Comparison of ENCODE assay signal across 12 mouse cellular contexts in the genomic region with DNA sequence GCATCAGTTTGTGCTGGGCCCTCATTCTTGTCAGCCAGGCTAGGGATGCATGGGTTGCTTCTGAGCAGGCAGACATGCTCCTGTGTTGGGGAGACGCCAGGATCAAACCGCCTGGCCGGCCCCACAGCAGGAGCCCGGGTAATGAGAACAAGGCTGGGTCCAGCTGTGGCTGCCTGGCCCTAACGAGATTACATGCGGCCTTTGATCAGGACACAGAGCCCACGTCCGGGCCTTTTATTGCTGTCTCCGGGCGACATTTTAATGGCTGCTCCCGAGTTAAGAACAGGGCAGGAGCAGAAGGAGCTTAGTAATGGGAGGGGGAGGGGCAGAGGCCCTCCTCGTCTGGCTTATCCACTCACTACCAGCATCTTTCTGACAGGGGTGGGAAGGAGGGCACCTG. TPM values are rescaled to one million over a fixed set of nuclear protein-coding genes. Genes with fewer than 3 reads are reported as not detected.
A peak's percentile ranks its signal among the peaks of the same experiment; 100 is the strongest.
DNase-seq lines count a peak whose midpoint lies in the region; ATAC-seq lines count a peak whose summit lies in the region.
"Had no signal": no experiment of that assay in that cellular context is flagged by ENCODE, and none has a peak within 500 bp of the region (broad histone marks: within the 10 kb centered on the region; RNA-seq: fewer than 3 reads in every experiment).

No protein-coding gene starts in this region.

- peaks cover 6% of the 10 kb centered on the region for H3K27me3 ChIP-seq in neural tube, embryonic 12.5 days (replicated peaks)
- no peaks in the 10 kb centered on the region for H3K27me3 ChIP-seq in forebrain, embryonic 14.5 days (replicated peaks; ENCODE audit: control insufficient read depth, insufficient read depth, low read length)
- no peaks in the 10 kb centered on the region for H3K27me3 ChIP-seq in limb, embryonic 13.5 days
- H3K27me3 ChIP-seq: lung, embryonic 15.5 days had no signal

- H3K4me1 ChIP-seq in neural tube, embryonic 12.5 days: peaks cover 36% of the 10 kb centered on the region
- no peaks in the 10 kb centered on the region for H3K4me1 ChIP-seq in forebrain, embryonic 14.5 days (ENCODE audit: control insufficient read depth, insufficient read depth, low read length)
- H3K4me1 ChIP-seq in limb, embryonic 13.5 days: peaks cover 27% of the 10 kb centered on the region

- peak overlapping the region; percentile 46 for H3K27ac ChIP-seq in neural tube, embryonic 12.5 days
- peak overlapping the region; percentile 33; the same call in 1 of the 2 replicates for H3K27ac ChIP-seq in forebrain, embryonic 14.5 days (ENCODE audit: low read depth, low read length)
- 0 out of 2 replicates have a peak overlapping the region, but pooled peaks have one; percentile 15 for H3K27ac ChIP-seq in limb, embryonic 13.5 days
- H3K27ac ChIP-seq: lung, embryonic 15.5 days had no signal

- H3K36me3 ChIP-seq in neural tube, embryonic 12.5 days: peaks cover 54% of the 10 kb centered on the region
- peaks cover 61% of the 10 kb centered on the region for H3K36me3 ChIP-seq in forebrain, embryonic 14.5 days (ENCODE audit: control insufficient read depth, insufficient read depth, low read length)
- H3K36me3 ChIP-seq in limb, embryonic 13.5 days: peaks cover 63% of the 10 kb centered on the region

- no peak for DNase-seq in neural tube, embryonic 10.5 days (ENCODE audit: extremely low spot score, low spot score)
- DNase-seq in forebrain, embryonic 14.5 days (ENCODE audit: low spot score): peak; percentile 51
- DNase-seq in gastrocnemius, postnatal 4 days (ENCODE audit: low spot score in 2 of 2): no peak
- DNase-seq in cerebellum, adult 18-20 months: no peak
- DNase-seq in thymus, postnatal 0 days (ENCODE audit: low spot score): no peak
- DNase-seq: thymus, adult 2 months had no signal

- H3K4me2 ChIP-seq in neural tube, embryonic 12.5 days (replicated peaks): no peak overlapping the region; the same call in 1 of the 2 replicates
- H3K4me2 ChIP-seq in forebrain, embryonic 14.5 days (ENCODE audit: low read length): no peak overlapping the region
- no peak overlapping the region for H3K4me2 ChIP-seq in limb, embryonic 13.5 days (replicated peaks)
- H3K4me2 ChIP-seq: lung, embryonic 15.5 days had no signal

- H3K4me3 ChIP-seq in neural tube, embryonic 12.5 days: no peak overlapping the region
- no peak overlapping the region for H3K4me3 ChIP-seq in forebrain, embryonic 14.5 days (ENCODE audit: low read depth, low read length)
- no peak overlapping the region for H3K4me3 ChIP-seq in limb, embryonic 13.5 days
- H3K4me3 ChIP-seq: lung, embryonic 15.5 days had no signal

- H3K9me3 ChIP-seq in neural tube, embryonic 12.5 days: peaks cover 8% of the 10 kb centered on the region
- H3K9me3 ChIP-seq in forebrain, embryonic 14.5 days (replicated peaks; ENCODE audit: control insufficient read depth, low read length): no peaks in the 10 kb centered on the region; the same call in 1 of the 2 replicates
- peaks cover 12% of the 10 kb centered on the region for H3K9me3 ChIP-seq in limb, embryonic 13.5 days

- no peak overlapping the region for H3K9ac ChIP-seq in neural tube, embryonic 12.5 days
- no peak overlapping the region for H3K9ac ChIP-seq in forebrain, embryonic 14.5 days (ENCODE audit: low read length)
- 0 out of 2 replicates have a peak overlapping the region, but pooled peaks have one; percentile 25 for H3K9ac ChIP-seq in limb, embryonic 13.5 days
- H3K9ac ChIP-seq: lung, embryonic 15.5 days had no signal

- 8% methylated on average over 12 of the region's 12 CpGs for WGBS in neural tube, embryonic 12.5 days
- 3% methylated on average over 12 of the region's 12 CpGs for WGBS in forebrain, embryonic 14.5 days
- 6% methylated on average over 12 of the region's 12 CpGs for WGBS in limb, embryonic 13.5 days

- ATAC-seq in neural tube, embryonic 12.5 days (ENCODE audit: low FRiP score, low read depth): peak; percentile 24
- peak; percentile 57 for ATAC-seq in forebrain, embryonic 14.5 days
- peak; percentile 42 for ATAC-seq in limb, embryonic 13.5 days (ENCODE audit: low FRiP score, low read depth)

RNA-seq across cellular contexts. Expression of gene Armh1, which starts 20.5 kb away (rescaled TPM):
- 0.28 and 0.85 TPM in 2 replicates for polyA plus RNA-seq in neural tube, embryonic 12.5 days (2016; fragmentation: Nextera tagmentation; extraction: Ambion mirVana)
- polyA plus RNA-seq in forebrain, embryonic 14.5 days (2014; fragmentation: Nextera tagmentation; extraction: Ambion mirVana): 0.62 and 0.81 TPM in 2 replicates
- 0.53 and 0.79 TPM in 2 replicates for polyA plus RNA-seq in limb, embryonic 13.5 days (2015; fragmentation: Nextera tagmentation; extraction: Ambion mirVana)
- total RNA-seq in gastrocnemius, postnatal 4 days (2021): not detected
- 0.38 and 0.45 TPM in 2 replicates for polyA plus RNA-seq in thymus, postnatal 0 days (2015; fragmentation: Nextera tagmentation; extraction: Ambion mirVana)
- total RNA-seq: gastrocnemius, postnatal 36 days; hematopoietic stem cell, adult 5-6 weeks had no signal
- polyA plus RNA-seq: small intestine, adult 2 months had no signal

RNA-seq across cellular contexts. Expression of gene Tmem53, which starts 20.7 kb away (rescaled TPM):
- 7.0 and 8.0 TPM in 2 replicates for polyA plus RNA-seq in neural tube, embryonic 12.5 days (2016; fragmentation: Nextera tagmentation; extraction: Ambion mirVana)
- 7.2 and 8.0 TPM in 2 replicates for polyA plus RNA-seq in forebrain, embryonic 14.5 days (2014; fragmentation: Nextera tagmentation; extraction: Ambion mirVana)
- polyA plus RNA-seq in limb, embryonic 13.5 days (2015; fragmentation: Nextera tagmentation; extraction: Ambion mirVana): 10.0 and 11.3 TPM in 2 replicates
- total RNA-seq in gastrocnemius, postnatal 4 days (2021): 10 to 100 TPM; 11.5 to 13.8 TPM
- 13.7 and 14.2 TPM in 2 replicates for polyA plus RNA-seq in thymus, postnatal 0 days (2015; fragmentation: Nextera tagmentation; extraction: Ambion mirVana)
- total RNA-seq: hematopoietic stem cell, adult 5-6 weeks had no signal
